Mouse (Mus musculus): ENCODE measurements around the gene Bco1. TPM values are rescaled to one million over a fixed set of nuclear protein-coding genes. Genes with fewer than 3 reads are reported as not detected.
A peak's percentile ranks its signal among the peaks of the same experiment; 100 is the strongest.

Bco1 gene
- 6.0 and 6.2 TPM in 2 replicates for polyA plus RNA-seq (2015; fragmentation: Nextera tagmentation; extraction: Ambion mirVana)

- H3K4me1 ChIP-seq (replicated peaks) = peaks cover 20% of the 10 kb centered on the region; the same call in 1 of the 2 replicates
- H3K27ac ChIP-seq (replicated peaks) = no peak within 1 kb of the TSS
- peak; percentile 59 for ATAC-seq (ENCODE audit: insufficient read depth)
- H3K4me2 ChIP-seq = peak within 1 kb of the TSS; percentile 42
- 72% methylated on average over 12 of the region's 12 CpGs for WGBS (ENCODE audit: insufficient replicate concordance)
- H3K27me3 ChIP-seq = no peaks in the 10 kb centered on the region
- H3K9ac ChIP-seq = no peak within 1 kb of the TSS
- H3K9me3 ChIP-seq (replicated peaks) = peaks cover 5% of the 10 kb centered on the region; the same call in 1 of the 2 replicates
- 0 out of 2 replicates have a peak, but pooled peaks cover 10% of the 10 kb centered on the region for H3K36me3 ChIP-seq (replicated peaks)
- peak within 1 kb of the TSS; percentile 33 for H3K4me3 ChIP-seq (replicated peaks)
Observed at GRCm38 (mm10) chr8:117095647-117096046, at the start of gene Bco1. Bco1 (plus strand) TSS chr8:117095854.

- Histone ChIP-seq H3K9ac (no peak overlapping the region), H3K4me1 (replicated peaks) (no peaks in the 10 kb centered on the region), H3K36me3 (replicated peaks) (no peaks in the 10 kb centered on the region), H3K27me3 (0 out of 2 replicates have a peak, but pooled peaks cover under 1% of the 10 kb centered on the region), H3K27ac (replicated peaks) (no peak overlapping the region), H3K9me3 (replicated peaks) (no peaks in the 10 kb centered on the region), H3K4me3 (replicated peaks) (no peak overlapping the region), H3K4me2 (no peak overlapping the region)
- WGBS (ENCODE audit: insufficient replicate concordance) = 51% methylated on average over 7 of the region's 7 CpGs
- no peak for ATAC-seq (ENCODE audit: insufficient read depth)
Observed at GRCm38 (mm10) chr8:117049444-117049843, 46.2 kb upstream of the Bco1 start.

GRCm38 (mm10) chr8:117050763-117051162, 44.9 kb upstream of the Bco1 start:
- no peaks in the 10 kb centered on the region for H3K27me3 ChIP-seq
- H3K9ac ChIP-seq = no peak overlapping the region
- WGBS (ENCODE audit: insufficient replicate concordance) = 35% methylated on average over 9 of the region's 9 CpGs
- H3K36me3 ChIP-seq (replicated peaks) = no peaks in the 10 kb centered on the region
- no peaks in the 10 kb centered on the region for H3K9me3 ChIP-seq (replicated peaks)
- no peak for ATAC-seq (ENCODE audit: insufficient read depth)
- H3K4me3 ChIP-seq (replicated peaks) = no peak overlapping the region
- H3K27ac ChIP-seq (replicated peaks) = no peak overlapping the region
- peaks cover 12% of the 10 kb centered on the region for H3K4me1 ChIP-seq (replicated peaks)
- no peak overlapping the region for H3K4me2 ChIP-seq

GRCm38 (mm10) chr8:117051316-117051715, 44.3 kb upstream of the Bco1 start:
- Histone ChIP-seq H3K27me3 (no peaks in the 10 kb centered on the region), H3K9me3 (replicated peaks) (no peaks in the 10 kb centered on the region), H3K4me1 (replicated peaks) (peaks cover 12% of the 10 kb centered on the region), H3K36me3 (replicated peaks) (no peaks in the 10 kb centered on the region), H3K9ac (no peak overlapping the region), H3K4me2 (no peak overlapping the region), H3K27ac (replicated peaks) (no peak overlapping the region), H3K4me3 (replicated peaks) (no peak overlapping the region)
- no peak for ATAC-seq (ENCODE audit: insufficient read depth)
- WGBS (ENCODE audit: insufficient replicate concordance) = 40% methylated on average over 9 of the region's 9 CpGs

GRCm38 (mm10) chr8:117053135-117054079, 42.2 kb upstream of the Bco1 start:
- Histone ChIP-seq H3K27ac (replicated peaks) (no peak overlapping the region), H3K9me3 (replicated peaks) (no peaks in the 10 kb centered on the region), H3K9ac (no peak overlapping the region), H3K36me3 (replicated peaks) (no peaks in the 10 kb centered on the region), H3K4me1 (replicated peaks) (peaks cover 12% of the 10 kb centered on the region), H3K4me3 (replicated peaks) (no peak overlapping the region), H3K27me3 (no peaks in the 10 kb centered on the region), H3K4me2 (no peak overlapping the region)
- no peak for ATAC-seq (ENCODE audit: insufficient read depth)
- WGBS (ENCODE audit: insufficient replicate concordance) = 54% methylated on average over 12 of the region's 12 CpGs

GRCm38 (mm10) chr8:117054146-117054545, 41.5 kb upstream of the Bco1 start:
- H3K4me3 ChIP-seq (replicated peaks) = no peak overlapping the region
- no peaks in the 10 kb centered on the region for H3K9me3 ChIP-seq (replicated peaks)
- no peak overlapping the region for H3K9ac ChIP-seq
- ATAC-seq (ENCODE audit: insufficient read depth) = no peak
- H3K27ac ChIP-seq (replicated peaks) = no peak overlapping the region
- no peak overlapping the region for H3K4me2 ChIP-seq
- peaks cover 12% of the 10 kb centered on the region for H3K4me1 ChIP-seq (replicated peaks)
- 64% methylated on average over 3 of the region's 3 CpGs for WGBS (ENCODE audit: insufficient replicate concordance)
- no peaks in the 10 kb centered on the region for H3K36me3 ChIP-seq (replicated peaks)
- no peaks in the 10 kb centered on the region for H3K27me3 ChIP-seq

- WGBS (ENCODE audit: insufficient replicate concordance) = 14% methylated on average over 6 of the region's 6 CpGs
- H3K27me3 ChIP-seq = no peaks in the 10 kb centered on the region
- no peak overlapping the region for H3K4me2 ChIP-seq
- no peak overlapping the region for H3K4me3 ChIP-seq (replicated peaks)
- peaks cover 12% of the 10 kb centered on the region for H3K4me1 ChIP-seq (replicated peaks)
- no peak overlapping the region for H3K9ac ChIP-seq
- no peaks in the 10 kb centered on the region for H3K36me3 ChIP-seq (replicated peaks)
- no peak overlapping the region for H3K27ac ChIP-seq (replicated peaks)
- H3K9me3 ChIP-seq (replicated peaks) = no peaks in the 10 kb centered on the region
- ATAC-seq (ENCODE audit: insufficient read depth) = no peak
Observed at GRCm38 (mm10) chr8:117055097-117055496, 40.6 kb upstream of the Bco1 start.

GRCm38 (mm10) chr8:117059021-117059420, 36.6 kb upstream of the Bco1 start:
- Histone ChIP-seq H3K9ac (no peak overlapping the region), H3K4me1 (replicated peaks) (peaks cover 12% of the 10 kb centered on the region), H3K27me3 (no peaks in the 10 kb centered on the region), H3K4me2 (no peak overlapping the region), H3K36me3 (replicated peaks) (no peaks in the 10 kb centered on the region), H3K9me3 (replicated peaks) (no peaks in the 10 kb centered on the region), H3K4me3 (replicated peaks) (no peak overlapping the region), H3K27ac (replicated peaks) (no peak overlapping the region)
- 57% methylated on average over 7 of the region's 7 CpGs for WGBS (ENCODE audit: insufficient replicate concordance)
- ATAC-seq (ENCODE audit: insufficient read depth) = no peak

GRCm38 (mm10) chr8:117060306-117060705, 35.3 kb upstream of the Bco1 start:
- 67% methylated on average over 13 of the region's 13 CpGs for WGBS (ENCODE audit: insufficient replicate concordance)
- no peaks in the 10 kb centered on the region; the same call in 1 of the 2 replicates for H3K27me3 ChIP-seq
- H3K4me3 ChIP-seq (replicated peaks) = no peak overlapping the region

GRCm38 (mm10) chr8:117061180-117061880, 34.3 kb upstream of the Bco1 start:
- H3K4me2 ChIP-seq = no peak overlapping the region
- H3K4me3 ChIP-seq (replicated peaks) = no peak overlapping the region
- no peaks in the 10 kb centered on the region for H3K9me3 ChIP-seq (replicated peaks)
- no peaks in the 10 kb centered on the region for H3K36me3 ChIP-seq (replicated peaks)
- no peak overlapping the region for H3K27ac ChIP-seq (replicated peaks)
- 53% methylated on average over 13 of the region's 13 CpGs for WGBS (ENCODE audit: insufficient replicate concordance)
- H3K4me1 ChIP-seq (replicated peaks) = no peaks in the 10 kb centered on the region
- H3K27me3 ChIP-seq = peaks cover 4% of the 10 kb centered on the region
- no peak for ATAC-seq (ENCODE audit: insufficient read depth)
- no peak overlapping the region for H3K9ac ChIP-seq

More at GRCm38 (mm10) chr8:117060306-117060705, 35.3 kb upstream of the Bco1 start:
- Histone ChIP-seq H3K9me3 (replicated peaks) (no peaks in the 10 kb centered on the region), H3K4me2 (no peak overlapping the region), H3K36me3 (replicated peaks) (no peaks in the 10 kb centered on the region), H3K4me1 (replicated peaks) (peaks cover 3% of the 10 kb centered on the region), H3K27ac (replicated peaks) (no peak overlapping the region), H3K9ac (no peak overlapping the region)
- ATAC-seq (ENCODE audit: insufficient read depth) = no peak

- Histone ChIP-seq H3K9ac (no peak overlapping the region), H3K4me1 (replicated peaks) (no peaks in the 10 kb centered on the region), H3K27ac (replicated peaks) (no peak overlapping the region), H3K27me3 (peaks cover 11% of the 10 kb centered on the region), H3K4me2 (no peak overlapping the region), H3K36me3 (replicated peaks) (no peaks in the 10 kb centered on the region), H3K9me3 (replicated peaks) (no peaks in the 10 kb centered on the region), H3K4me3 (replicated peaks) (no peak overlapping the region)
- ATAC-seq (ENCODE audit: insufficient read depth) = no peak
- WGBS (ENCODE audit: insufficient replicate concordance) = 30% methylated on average over 7 of the region's 7 CpGs
Observed at GRCm38 (mm10) chr8:117066955-117067354, 28.7 kb upstream of the Bco1 start.

Data from liver, embryonic 15.5 days (tissue).